Mouse (Mus musculus) CH12.LX (cell line): Measurements from ENCODE around the gene Ncoa1.

ENCODE experiments used
- CHD2 ChIP-seq: IDR thresholded peaks from 2 replicates; pipeline ENCODE4 v1.6.1; 2011; ENCODE audit warnings: low read length, improper control_type of control experiment
- CTCF ChIP-seq, 2 experiments: IDR thresholded peaks in 1 of 2; conservative IDR thresholded peaks in 1 of 2; 2 replicates each; pipeline ENCODE4 v1.5.1; 2011 to 2012; ENCODE audit warnings: low read depth in 2 of 2, low read length in 2 of 2, improper control_type of control experiment in 1 of 2, inconsistent platforms in 1 of 2, mild to moderate bottlenecking in 1 of 2, moderate library complexity in 1 of 2
- MAX ChIP-seq: IDR thresholded peaks from 2 replicates; pipeline ENCODE4 v1.6.1; 2011; ENCODE audit warnings: low read length, improper control_type of control experiment
- UBTF ChIP-seq: IDR thresholded peaks from 2 replicates; pipeline ENCODE4 v1.6.1; 2012; ENCODE audit warnings: low read depth, mild to moderate bottlenecking, inconsistent platforms, low read length, improper control_type of control experiment, moderate library complexity
- ZMIZ1 ChIP-seq: IDR thresholded peaks from 2 replicates; pipeline ENCODE4 v1.6.1; 2012; ENCODE audit warnings: low read depth, mild to moderate bottlenecking, inconsistent platforms, low read length, improper control_type of control experiment

- no peak for TF ChIP-seq CHD2
- no peak for TF ChIP-seq CTCF (conservative IDR thresholded peaks at IDR 0.05 in 1 of 2, IDR thresholded peaks at IDR 0.05 in 1 of 2; ENCODE audit: low read depth in 2 of 2, low read length in 2 of 2)
- TF ChIP-seq ZMIZ1: no peak
- TF ChIP-seq MAX: no peak
- no peak for TF ChIP-seq UBTF
These were observed 42.0 kb upstream of the Ncoa1 start for GRCm38 (mm10) chr12:4518957-4519356.
